Mouse (Mus musculus) urinary bladder, postnatal 36 days (tissue): ENCODE measurements around the gene Osgepl1.
A peak's percentile ranks its signal among the peaks of the same experiment; 100 is the strongest.
"Not testable (repeated sequence)": the region's sequence is repeated elsewhere in the genome, so short reads cannot be mapped to it uniquely, and the experiment has no call there.

Experiments used
- DNase-seq, 2 experiments: peaks; one replicate each; pipeline ENCODE4 v3.0.0; 2022; ENCODE audit warnings: low spot score in 2 of 2, mixed read lengths in 1 of 2

Gene Osgepl1

DNA sequence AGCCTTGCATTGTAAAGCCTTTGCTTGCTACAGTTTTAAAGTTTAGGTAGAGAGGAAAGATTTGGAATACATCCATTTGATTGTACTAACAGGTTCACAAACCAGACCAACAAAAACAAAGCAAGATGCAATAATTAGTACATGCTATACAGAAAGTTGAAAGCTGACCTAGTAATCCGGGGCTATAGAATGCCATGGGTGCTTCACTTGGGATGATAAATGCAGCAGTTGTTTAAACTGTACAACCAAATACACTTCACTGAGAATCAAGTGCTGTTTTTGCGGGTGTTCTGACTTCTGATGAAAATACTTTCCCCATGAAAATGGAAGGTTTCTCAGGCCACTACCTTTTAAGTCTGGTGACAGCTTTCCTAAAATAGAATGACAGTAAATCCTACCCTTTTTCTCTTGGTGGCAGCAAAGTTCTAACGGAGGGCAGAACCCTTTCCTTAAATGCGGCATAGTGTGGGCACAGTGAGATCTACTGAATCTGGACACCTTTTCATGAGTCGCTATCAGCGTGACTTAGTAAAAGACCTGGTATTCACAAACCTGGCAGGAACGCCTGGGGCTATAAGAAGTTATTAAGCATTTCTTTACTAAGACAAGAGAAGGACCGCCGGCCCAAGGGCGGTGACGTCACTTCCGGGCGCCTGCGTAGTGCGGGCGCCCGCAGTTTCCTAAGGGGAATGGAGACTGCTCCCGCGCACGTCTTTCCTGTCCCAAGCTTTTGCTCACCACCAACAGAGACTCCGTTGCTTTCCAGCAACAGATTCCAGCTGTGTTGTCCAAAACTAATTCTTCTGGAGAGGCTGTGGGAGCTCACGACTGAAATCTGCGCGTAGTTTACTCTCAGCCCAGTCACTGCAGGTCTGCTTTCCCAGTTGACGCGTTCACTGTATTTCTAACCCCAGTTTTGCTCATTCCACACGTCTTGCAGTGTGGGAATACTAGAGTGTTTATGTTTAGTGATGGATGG lies at the start of gene Osgepl1:
Gene Osgepl1, plus strand, starts transcription at position 636 of the 979 bp plus-strand sequence.
- DNase-seq: peak; percentile 75 to 80

DNA sequence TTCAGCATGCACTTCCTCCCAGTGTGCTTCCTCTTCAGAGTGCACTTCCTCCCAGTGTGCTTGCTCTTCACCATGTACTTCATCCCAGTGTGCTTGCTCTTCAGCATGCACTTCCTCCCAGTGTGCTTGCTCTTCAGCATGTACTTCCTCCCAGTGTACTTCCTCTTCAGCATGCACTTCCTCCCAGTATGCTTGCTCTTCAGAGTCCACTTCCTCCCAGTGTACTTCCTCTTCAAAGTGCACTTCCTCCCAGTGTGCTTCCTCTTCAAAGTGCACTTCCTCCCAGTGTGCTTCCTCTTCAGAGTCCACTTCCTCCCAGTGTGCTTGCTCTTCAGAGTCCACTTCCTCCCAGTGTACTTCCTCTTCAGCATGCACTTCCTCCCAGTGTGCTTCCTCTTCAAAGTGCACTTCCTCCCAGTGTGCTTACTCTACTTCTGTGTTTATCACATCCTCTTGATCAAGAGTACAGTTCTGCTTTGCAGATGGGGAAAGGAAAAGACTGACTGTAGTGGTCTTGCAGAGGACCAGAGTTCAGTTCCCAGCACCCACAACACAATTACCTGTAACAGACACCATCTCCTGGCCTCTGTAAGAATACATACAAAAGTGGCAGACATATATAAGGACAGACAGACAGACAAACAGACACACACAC lies 48.3 kb upstream of the Osgepl1 start:
- not testable (repeated sequence) for DNase-seq

DNA sequence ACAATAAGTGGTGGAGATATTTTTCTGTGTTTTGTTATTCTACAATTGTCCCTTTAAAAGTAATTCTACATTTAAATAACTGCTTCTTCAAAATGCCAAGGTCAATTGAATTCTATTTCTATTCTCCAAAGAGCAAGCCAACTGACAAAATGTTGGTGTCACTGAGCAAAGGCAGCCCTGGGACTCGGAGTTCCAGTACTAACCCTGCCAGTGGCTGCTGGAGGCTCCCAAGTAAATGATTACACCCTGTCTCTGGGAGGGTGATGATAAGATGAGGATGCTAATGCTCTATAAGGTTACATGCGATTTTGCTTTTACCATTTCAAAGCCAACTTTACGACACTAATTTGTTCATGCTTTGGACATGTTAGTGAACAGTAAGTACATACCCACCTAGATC lies 43.5 kb upstream of the Osgepl1 start:
- no peak for DNase-seq

DNA sequence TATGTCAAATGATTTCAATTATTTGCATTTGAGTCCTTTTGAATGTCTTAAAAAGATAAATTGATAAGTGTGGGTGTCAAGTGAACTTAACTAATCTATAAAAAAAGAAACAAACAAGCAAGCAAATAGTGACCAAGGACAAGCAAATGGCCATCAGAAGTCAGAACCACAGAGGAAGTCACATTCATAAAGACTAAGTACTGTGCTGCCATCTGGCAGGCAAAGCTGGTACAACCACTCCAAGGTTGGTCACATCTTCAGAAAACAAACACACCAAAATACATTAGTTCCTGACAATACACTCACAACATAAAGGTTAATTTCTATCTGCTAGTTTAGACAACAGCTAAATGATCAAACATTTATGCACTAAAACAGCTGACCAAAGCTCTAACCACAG lies 40.8 kb upstream of the Osgepl1 start:
- no peak for DNase-seq

DNA sequence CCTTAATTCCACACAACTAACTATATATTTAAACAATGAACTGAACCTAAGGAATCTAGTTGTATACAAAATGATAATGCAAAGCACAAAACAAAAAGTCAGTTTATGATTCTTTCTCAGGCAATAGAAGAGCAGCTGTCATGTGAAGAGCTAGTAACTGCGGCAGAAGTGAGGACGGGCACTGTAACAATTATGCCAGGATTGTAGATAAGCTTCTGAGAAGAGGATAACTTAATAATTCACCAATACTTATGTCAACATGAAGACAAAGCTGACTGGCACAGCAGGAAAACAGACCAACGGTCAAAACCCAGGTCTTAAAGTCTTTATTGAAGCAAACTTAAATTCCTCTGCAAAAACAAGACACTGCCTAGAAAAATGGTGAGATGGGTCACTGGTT lies 22.2 kb upstream of the Osgepl1 start:
- no peak for DNase-seq

DNA sequence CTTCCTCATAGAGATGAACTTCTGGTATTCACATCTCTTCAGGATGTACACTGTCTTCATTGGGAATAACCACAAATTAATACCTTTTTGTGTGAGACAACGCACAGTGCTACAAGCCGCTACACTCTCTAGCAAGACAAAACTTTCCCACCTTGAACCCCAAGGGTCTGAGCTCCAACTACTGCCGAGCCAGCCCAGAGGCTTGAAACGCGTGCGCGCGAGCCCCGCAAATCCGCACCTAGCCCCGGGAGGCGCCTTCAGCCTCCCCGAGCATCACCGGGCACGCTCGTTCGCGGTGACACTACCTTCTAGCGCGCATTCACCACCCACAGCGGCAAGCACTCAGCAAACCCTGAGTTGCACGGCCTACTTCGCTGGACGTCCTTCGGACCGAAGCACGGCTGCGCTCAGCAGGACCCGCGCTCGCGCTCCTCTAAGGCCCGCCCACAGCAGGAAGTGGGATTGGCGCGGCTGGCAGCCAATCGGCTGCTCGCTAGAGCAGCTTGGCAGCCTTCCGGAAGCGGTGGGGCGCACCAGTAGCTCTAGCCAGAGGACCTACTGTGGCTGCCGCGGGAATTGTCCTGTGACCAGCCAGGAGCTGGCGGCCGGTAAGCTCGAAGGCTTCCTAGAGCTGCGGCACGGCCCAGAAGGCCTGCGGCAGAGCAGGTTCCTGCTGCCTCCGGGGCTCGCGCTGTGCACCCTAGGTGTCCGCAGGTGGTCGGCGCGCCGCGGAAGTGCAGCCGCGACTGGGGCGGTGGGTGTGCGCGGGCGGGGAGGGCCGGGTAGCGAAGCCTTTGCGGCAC lies 16.6 kb upstream of the Osgepl1 start, which contains the start of the genes Pms1, Ormdl1 and Gm28778:
Gene Pms1, minus strand, starts transcription at position 438 of the 803 bp plus-strand sequence.
Gene Ormdl1, plus strand, starts transcription at position 515 of the 803 bp plus-strand sequence.
Gene Gm28778, plus strand, starts transcription at position 531 of the 803 bp plus-strand sequence.
- peak; percentile 93 to 95 for DNase-seq

DNA sequence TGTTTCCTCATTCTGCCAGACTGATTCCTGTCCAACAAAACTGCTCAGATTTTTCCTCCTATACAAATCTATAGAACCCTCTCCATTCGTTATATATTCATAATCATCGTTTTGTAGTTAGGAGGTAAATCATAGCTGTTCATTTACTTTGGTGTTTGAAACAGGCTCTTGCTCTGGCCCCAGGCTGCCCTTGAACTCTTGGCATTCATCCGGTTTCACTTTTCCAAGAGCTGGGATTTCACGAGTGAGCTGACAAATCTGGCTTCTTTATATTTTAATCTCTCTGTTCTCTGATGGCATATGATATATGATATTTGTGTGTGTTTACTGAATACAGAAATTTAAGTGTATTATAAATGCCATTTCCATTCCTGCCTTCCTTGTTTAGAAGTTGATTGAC lies 12.9 kb upstream of the Osgepl1 start:
- no peak for DNase-seq

DNA sequence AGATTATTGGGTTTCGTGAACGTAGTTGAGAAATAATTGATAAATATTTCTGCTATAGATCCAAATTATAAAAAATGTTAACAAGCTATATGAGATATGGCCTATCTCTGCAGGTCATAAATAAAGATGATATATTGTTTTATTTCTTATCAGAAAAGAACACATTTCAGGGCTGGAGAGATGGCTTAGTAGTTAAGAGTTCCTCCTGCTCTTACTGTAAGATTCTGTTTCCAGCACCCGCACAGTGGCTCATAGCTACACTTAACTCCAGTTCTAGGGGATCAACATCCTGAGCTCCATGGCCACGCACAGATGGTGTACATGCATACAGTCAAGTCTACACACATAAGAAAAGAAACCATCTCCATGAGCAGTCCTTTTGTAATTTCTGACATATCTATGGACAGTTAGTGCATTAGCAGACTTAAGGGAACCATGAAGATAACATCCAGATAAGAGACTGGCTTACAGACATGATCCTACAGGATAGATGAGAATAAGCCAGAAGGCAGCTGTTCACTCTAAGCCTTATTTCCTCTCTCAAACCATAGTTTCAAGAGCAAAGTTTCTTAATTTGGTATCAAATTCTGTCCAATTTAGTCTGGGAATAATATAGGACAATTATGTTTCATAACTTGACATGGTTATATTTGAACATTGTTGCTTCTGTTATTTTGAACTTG lies 8.4 kb downstream of the Osgepl1 start:
- no peak for DNase-seq

DNA sequence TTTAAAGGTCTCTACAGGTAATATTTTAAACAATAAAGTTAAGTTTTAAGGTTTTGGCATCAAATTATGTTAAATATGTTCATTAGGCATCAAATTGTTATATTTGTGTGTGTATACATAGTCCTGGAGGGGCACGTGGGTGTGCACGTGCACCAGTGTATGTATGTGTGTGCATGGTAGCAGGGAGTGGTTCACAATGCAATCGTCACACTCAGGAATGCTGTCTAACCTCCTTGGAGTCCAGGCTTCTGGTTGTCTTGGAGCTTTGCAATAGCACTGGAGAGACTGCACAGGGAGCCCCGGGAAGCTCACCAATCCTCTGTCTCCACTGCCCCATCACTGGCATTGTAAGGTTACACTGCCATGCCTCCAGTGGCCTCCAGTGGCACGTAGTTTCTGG lies 9.8 kb downstream of the Osgepl1 start:
- no peak for DNase-seq

DNA sequence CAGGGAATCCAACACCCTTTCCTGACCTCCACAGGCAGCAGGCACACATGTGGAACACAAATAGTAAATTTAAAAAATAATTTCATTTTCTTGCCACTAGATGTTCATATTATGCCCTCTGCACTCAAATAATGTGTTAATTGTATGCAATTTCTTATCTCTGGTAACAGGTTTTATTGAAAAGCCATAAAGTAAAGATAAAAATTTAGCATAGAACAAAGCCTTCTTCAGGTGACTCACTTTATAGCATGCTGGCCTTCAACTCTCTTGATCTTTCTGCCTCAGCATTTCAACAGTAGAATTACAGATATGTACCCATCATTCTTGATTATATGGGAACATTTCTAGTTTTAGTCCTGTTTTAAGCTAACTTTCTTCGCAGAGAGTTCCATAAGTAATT lies 10.9 kb downstream of the Osgepl1 start:
- DNase-seq: no peak

DNA sequence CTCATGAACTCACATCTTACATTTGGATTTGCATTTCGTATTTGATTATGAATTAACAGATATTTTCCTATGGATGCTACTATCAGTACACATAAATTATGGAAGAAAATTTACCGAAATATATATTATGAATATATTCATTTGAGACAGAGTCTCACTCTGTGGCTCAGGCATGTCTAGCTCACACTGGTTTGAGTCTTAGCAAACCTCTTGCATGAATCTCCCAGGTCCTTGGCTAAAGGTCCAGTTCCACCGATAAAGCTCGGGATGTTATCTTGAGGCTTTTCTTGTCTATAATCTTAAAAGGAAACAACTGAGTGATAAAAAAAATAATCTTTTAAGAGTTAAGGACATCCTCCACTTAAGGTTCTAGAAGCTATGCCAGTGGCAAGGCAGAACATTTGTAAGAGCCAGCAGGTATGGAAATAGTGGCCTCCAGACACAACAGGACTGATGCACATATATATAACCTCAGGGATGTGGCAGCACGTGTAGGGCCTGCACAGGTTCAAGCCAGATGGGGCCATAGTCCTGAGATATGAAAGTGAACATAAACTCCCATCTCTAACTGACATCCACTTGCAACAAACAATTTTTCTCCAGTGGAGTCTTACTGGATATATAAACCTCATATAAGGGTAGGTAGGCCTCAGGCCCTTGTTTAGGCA lies 11.5 kb downstream of the Osgepl1 start:
- DNase-seq: no peak

DNA sequence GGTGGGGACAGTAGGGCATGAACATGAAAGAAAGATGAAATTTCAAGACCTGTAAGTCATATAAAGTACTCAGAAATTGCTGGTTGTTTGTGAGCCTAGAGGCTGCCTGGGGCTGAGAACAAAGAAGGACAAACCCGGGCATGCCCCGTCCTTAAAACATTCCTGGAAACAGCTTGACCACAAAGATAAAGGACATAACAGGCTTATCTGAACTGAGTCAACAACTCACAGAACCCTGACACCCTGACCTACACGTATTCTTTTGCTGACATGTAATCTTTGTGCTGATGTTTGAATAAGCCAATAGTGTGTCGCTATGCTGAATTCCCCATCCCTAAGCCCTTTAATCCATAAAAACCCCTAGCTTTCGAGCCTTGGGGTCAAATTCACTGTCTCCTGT lies 20.1 kb downstream of the Osgepl1 start:
- not testable (repeated sequence) for DNase-seq

DNA sequence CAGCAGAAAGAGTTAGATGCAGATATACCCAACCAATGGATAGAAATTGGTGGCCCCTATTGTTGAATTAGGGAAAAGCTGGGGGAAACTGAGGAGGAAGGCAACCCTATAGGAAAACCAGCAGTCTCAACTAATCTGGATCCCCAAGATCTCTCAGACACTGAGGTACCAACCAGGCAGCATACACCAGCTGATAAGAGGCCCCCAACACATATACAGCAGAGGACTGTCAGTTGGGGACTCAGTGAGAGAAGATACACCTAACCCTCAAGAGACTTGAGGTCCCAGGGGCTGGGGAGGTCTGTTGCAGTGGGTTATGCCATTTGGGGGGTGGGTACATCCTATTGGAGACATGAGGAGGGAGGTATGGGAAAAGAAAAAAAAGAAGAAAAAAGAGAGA lies 22.0 kb downstream of the Osgepl1 start:
- DNase-seq: no peak

DNA sequence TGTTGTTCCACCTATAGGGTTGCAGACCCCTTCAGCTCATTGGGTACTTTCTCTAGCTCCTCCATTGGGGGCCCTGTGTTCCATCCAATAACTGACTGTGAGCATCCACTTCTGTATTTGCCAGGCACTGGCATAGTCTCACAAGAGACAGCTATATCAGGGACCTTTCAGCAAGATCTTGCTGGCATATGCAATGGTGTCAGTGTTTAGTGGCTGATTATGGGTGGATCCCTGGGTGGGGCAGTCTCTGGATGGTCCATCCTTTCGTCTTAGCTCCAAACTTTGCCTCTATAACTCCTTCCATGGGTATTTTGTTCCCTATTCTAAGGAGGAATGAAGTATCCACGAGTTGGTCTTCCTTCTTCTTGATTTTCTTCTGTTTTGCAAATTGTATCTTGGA lies 24.0 kb downstream of the Osgepl1 start:
- DNase-seq: not testable (repeated sequence)

DNA sequence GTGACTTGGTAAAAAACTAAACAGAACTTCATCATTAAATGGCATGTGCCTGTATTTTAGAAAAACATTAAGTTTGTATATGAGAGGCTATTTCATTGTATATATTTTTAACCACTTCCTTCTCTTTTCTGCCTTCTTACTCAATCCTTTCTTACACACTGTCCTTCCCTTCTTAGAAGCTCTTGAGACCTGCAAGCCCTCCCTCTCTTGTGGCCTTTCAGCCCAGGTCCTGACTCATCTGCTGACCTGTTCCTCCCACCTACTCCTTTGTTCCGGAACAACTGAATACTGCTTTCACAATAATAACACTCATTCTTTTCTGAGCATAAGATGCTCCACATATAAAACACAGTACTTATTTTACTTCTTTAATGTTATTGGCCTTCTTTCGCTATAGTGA lies 27.6 kb downstream of the Osgepl1 start:
- DNase-seq: no peak

DNA sequence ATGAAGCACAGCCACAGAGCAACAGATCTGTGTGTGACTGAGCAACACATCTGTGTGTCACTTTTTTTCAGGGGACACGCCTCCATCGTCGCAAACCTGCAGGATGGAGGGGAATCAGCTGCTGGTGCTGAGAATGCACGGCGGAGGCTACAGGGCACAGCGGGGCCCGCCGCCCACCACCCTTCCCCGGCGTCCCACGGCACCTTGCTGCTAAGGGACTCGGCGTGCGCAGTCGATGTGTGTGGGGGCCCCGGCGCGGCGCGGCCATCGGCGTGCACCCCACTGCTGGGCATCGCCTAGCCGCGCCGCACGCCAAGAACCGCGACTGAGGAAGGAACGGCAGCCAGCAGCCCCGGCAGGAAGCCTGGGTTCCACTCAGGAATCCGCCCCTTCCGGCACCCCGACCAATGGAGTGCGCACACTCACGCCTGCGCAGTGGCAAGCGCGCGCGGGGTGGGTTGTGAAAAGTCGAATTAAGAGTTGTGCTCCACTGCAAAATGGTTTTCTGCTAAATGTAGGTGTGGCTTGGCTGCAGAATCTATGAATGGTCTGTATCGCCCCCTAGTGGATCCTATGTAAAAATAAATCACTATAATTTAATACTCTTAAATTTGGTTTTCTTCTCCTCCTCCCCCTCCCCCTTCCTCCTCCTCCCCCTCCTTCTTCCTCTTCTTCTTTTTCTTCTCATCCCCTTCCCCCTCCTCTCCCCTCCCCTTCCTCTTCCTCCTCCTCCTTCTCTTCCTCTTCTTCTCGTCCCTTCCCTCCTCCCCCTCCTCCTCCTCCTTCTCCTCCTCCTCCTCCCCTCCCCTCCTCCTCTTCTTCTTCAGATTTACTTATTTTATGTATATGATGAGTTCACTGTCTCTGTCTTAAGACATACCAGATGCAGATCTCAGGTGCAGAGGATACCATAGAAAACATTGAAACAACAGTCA lies 39.2 kb downstream of the Osgepl1 start, which contains the start of the genes Asdurf, Gm28551 and Asnsd1:
Gene Asdurf, minus strand, starts transcription at position 293 of the 935 bp plus-strand sequence.
Gene Gm28551, minus strand, starts transcription at position 341 of the 935 bp plus-strand sequence.
Gene Asnsd1, minus strand, starts transcription at position 426 of the 935 bp plus-strand sequence.
- peak; percentile 97 to 98 for DNase-seq

DNA sequence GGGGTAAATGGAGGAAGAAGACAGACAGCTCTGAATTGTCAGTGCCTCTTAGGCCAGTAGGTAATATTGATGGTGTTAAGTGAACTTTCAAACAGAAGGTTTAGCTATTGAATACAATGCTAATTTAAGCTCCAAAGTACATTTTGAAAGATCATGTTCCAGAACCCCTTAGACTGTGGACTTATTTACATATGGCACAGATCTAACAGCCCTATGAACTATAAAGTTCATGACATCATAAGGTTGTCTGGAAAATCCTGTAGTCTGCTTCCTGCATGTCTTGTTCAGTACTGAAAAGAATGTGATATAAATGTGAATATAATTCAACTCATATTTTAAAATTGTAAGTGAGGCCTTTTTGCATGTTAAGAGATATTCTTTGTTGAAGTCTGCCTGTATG lies 45.6 kb downstream of the Osgepl1 start:
- no peak for DNase-seq
